15 mouse cellular contexts compared by ENCODE assay signal in the genomic region with DNA sequence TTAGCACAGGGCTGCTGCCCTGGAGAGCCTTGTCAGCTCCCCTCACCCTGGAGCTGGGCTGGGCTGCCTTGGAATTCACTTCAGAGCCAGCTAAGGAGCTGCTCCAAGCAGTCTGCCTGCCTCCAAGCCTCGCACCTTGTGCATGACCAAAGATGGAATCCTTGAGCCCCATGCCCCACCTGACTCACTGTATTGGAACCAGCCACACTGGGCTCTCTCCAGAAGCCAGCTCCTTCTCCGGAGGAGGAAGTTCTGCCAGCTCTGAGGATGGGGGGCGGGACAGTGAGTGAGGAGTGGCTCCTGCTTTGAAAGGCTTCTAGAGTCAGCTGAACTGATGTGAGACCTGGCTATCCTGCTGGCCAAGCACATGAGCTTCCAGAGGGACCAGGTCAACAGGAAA. TPM values are rescaled to one million over a fixed set of nuclear protein-coding genes. Genes with fewer than 3 reads are reported as not detected.
DNase-seq lines count a peak whose midpoint lies in the region; ATAC-seq and TF ChIP-seq lines count a peak whose summit lies in the region.
"Had no signal": no experiment of that assay in that cellular context is flagged by ENCODE, and none has a peak within 500 bp of the region (broad histone marks: within the 10 kb centered on the region; RNA-seq: fewer than 3 reads in every experiment).

No protein-coding gene starts in this region.

- no peak for TF ChIP-seq CTCF in gastrocnemius, adult 2 months (IDR thresholded peaks at IDR 0.05)

- peaks cover 3% of the 10 kb centered on the region; the same call in 1 of the 2 replicates for H3K27me3 ChIP-seq in midbrain, embryonic 10.5 days (ENCODE audit: low read depth, poor library complexity, severe bottlenecking)
- H3K27me3 ChIP-seq in midbrain, embryonic 13.5 days, result no peaks in the 10 kb centered on the region
- H3K27me3 ChIP-seq in lung, embryonic 15.5 days, result no peaks in the 10 kb centered on the region
- no peaks in the 10 kb centered on the region for H3K27me3 ChIP-seq in forebrain, embryonic 12.5 days
- H3K27me3 ChIP-seq: hindbrain, embryonic 15.5 days; limb, embryonic 12.5 days; megakaryocyte, embryonic 14.5 days had no signal

- no peak overlapping the region for H3K4me3 ChIP-seq in midbrain, embryonic 10.5 days
- no peak overlapping the region for H3K4me3 ChIP-seq in midbrain, embryonic 13.5 days (replicated peaks)
- no peak overlapping the region for H3K4me3 ChIP-seq in gastrocnemius, adult 2 months
- H3K4me3 ChIP-seq in lung, embryonic 15.5 days, result no peak overlapping the region
- no peak overlapping the region for H3K4me3 ChIP-seq in forebrain, embryonic 12.5 days (replicated peaks)
- H3K4me3 ChIP-seq: hindbrain, embryonic 15.5 days; limb, embryonic 12.5 days; megakaryocyte, embryonic 14.5 days had no signal

- no peak overlapping the region for H3K4me2 ChIP-seq in midbrain, embryonic 13.5 days (replicated peaks)
- H3K4me2 ChIP-seq in lung, embryonic 15.5 days, result no peak overlapping the region
- H3K4me2 ChIP-seq in forebrain, embryonic 12.5 days, result no peak overlapping the region
- H3K4me2 ChIP-seq: hindbrain, embryonic 15.5 days; limb, embryonic 12.5 days had no signal

- DNase-seq in midbrain, embryonic 10.5 days (ENCODE audit: low spot score), result no peak
- DNase-seq in gastrocnemius, adult 2 months, result peak; percentile 72
- DNase-seq in urinary bladder, postnatal 10 days (ENCODE audit: low spot score), result peak; percentile 41
- DNase-seq: adrenal gland, postnatal 25 days; cerebellum, adult 9-10 months; right cerebral cortex, adult 18-20 months had no signal

- H3K9ac ChIP-seq in midbrain, embryonic 13.5 days (replicated peaks), result no peak overlapping the region
- no peak overlapping the region for H3K9ac ChIP-seq in lung, embryonic 15.5 days
- no peak overlapping the region for H3K9ac ChIP-seq in forebrain, embryonic 12.5 days
- H3K9ac ChIP-seq: hindbrain, embryonic 15.5 days; limb, embryonic 12.5 days had no signal

- peak overlapping the region; percentile 5; the same call in 1 of the 2 replicates for H3K27ac ChIP-seq in midbrain, embryonic 10.5 days (replicated peaks)
- no peak overlapping the region for H3K27ac ChIP-seq in midbrain, embryonic 13.5 days
- H3K27ac ChIP-seq in gastrocnemius, adult 2 months, result peak overlapping the region; percentile 82
- H3K27ac ChIP-seq in lung, embryonic 15.5 days, result peak overlapping the region; percentile 68
- no peak overlapping the region for H3K27ac ChIP-seq in forebrain, embryonic 12.5 days
- H3K27ac ChIP-seq: hindbrain, embryonic 15.5 days; limb, embryonic 12.5 days had no signal

- WGBS in midbrain, embryonic 10.5 days, result 80% methylated on average over 3 of the region's 3 CpGs
- 86% methylated on average over 3 of the region's 3 CpGs for WGBS in midbrain, embryonic 13.5 days
- WGBS in lung, embryonic 15.5 days, result 62% methylated on average over 3 of the region's 3 CpGs
- 95% methylated on average over 3 of the region's 3 CpGs for WGBS in forebrain, embryonic 12.5 days

- peaks cover 39% of the 10 kb centered on the region for H3K4me1 ChIP-seq in midbrain, embryonic 10.5 days
- H3K4me1 ChIP-seq in midbrain, embryonic 13.5 days (replicated peaks), result peaks cover 34% of the 10 kb centered on the region
- H3K4me1 ChIP-seq in lung, embryonic 15.5 days, result peaks cover 40% of the 10 kb centered on the region
- H3K4me1 ChIP-seq in forebrain, embryonic 12.5 days, result peaks cover 27% of the 10 kb centered on the region

- no peaks in the 10 kb centered on the region for H3K9me3 ChIP-seq in midbrain, embryonic 10.5 days (replicated peaks)
- H3K9me3 ChIP-seq in midbrain, embryonic 13.5 days, result no peaks in the 10 kb centered on the region
- H3K9me3 ChIP-seq in lung, embryonic 15.5 days, result no peaks in the 10 kb centered on the region
- no peaks in the 10 kb centered on the region for H3K9me3 ChIP-seq in forebrain, embryonic 12.5 days
- H3K9me3 ChIP-seq: hindbrain, embryonic 15.5 days; limb, embryonic 12.5 days; megakaryocyte, embryonic 14.5 days had no signal

- intact Hi-C loops in gastrocnemius, adult 2 months (cut with DNase I), result no loop called here

- ATAC-seq in midbrain, embryonic 13.5 days, result no peak
- ATAC-seq in lung, embryonic 15.5 days (ENCODE audit: borderline replicate concordance, extremely low read depth, low FRiP score, low TSS enrichment), result no peak; the same call in 1 of the 2 replicates
- no peak for ATAC-seq in forebrain, embryonic 12.5 days (ENCODE audit: low FRiP score)
- ATAC-seq in granulocyte monocyte progenitor cell, adult 5-6 weeks (replicated peaks; ENCODE audit: poor library complexity, severe bottlenecking), result no peak
- no peak for ATAC-seq in activated CD4-positive, CD25-positive, alpha-beta regulatory T cell, adult 4 months

- H3K36me3 ChIP-seq in midbrain, embryonic 10.5 days, result peaks cover 27% of the 10 kb centered on the region
- no peaks in the 10 kb centered on the region; the same call in none of the 2 replicates for H3K36me3 ChIP-seq in midbrain, embryonic 13.5 days
- no peaks in the 10 kb centered on the region for H3K36me3 ChIP-seq in lung, embryonic 15.5 days
- H3K36me3 ChIP-seq in forebrain, embryonic 12.5 days (replicated peaks), result peaks cover 9% of the 10 kb centered on the region
- H3K36me3 ChIP-seq: hindbrain, embryonic 15.5 days had no signal

RNA-seq across cellular contexts. Expression of gene Manbal, which starts 6.3 kb away (rescaled TPM):
- 68.8 and 75.6 TPM in 2 replicates for polyA plus RNA-seq in midbrain, embryonic 10.5 days (2016; fragmentation: Nextera tagmentation; extraction: Ambion mirVana)
- polyA plus RNA-seq in midbrain, embryonic 13.5 days (2015; fragmentation: Nextera tagmentation; extraction: Ambion mirVana), result 88.1 and 91.0 TPM in 2 replicates
- total RNA-seq in gastrocnemius, adult 2 months (2021), result 10 to 100 TPM; 13.5 TPM
- polyA plus RNA-seq in lung, embryonic 15.5 days (2015; fragmentation: Nextera tagmentation; extraction: Ambion mirVana), result 83.9 and 89.4 TPM in 2 replicates
- 68.8 and 69.4 TPM in 2 replicates for polyA plus RNA-seq in forebrain, embryonic 12.5 days (2016; fragmentation: Nextera tagmentation; extraction: Ambion mirVana)
- 21.7 and 29.6 TPM in 2 replicates for total RNA-seq in granulocyte monocyte progenitor cell, adult 5-6 weeks (2014; fragmentation: Nextera tagmentation)
- 6.9 and 7.1 TPM in 2 replicates for total RNA-seq in granulocyte monocyte progenitor cell, adult 5-6 weeks (2017)
- polyA plus RNA-seq in activated CD4-positive, CD25-positive, alpha-beta regulatory T cell, adult 4 months (2017; shearing (Covaris generic)), result 10 to 100 TPM; 30.7 to 54.6 TPM

RNA-seq across cellular contexts. Expression of gene Ghrh, which starts 26.4 kb away (rescaled TPM):
- 0.42 and 1.1 TPM in 2 replicates for polyA plus RNA-seq in midbrain, embryonic 10.5 days (2016; fragmentation: Nextera tagmentation; extraction: Ambion mirVana)
- polyA plus RNA-seq in midbrain, embryonic 13.5 days (2015; fragmentation: Nextera tagmentation; extraction: Ambion mirVana), result 1.6 and 3.4 TPM in 2 replicates
- total RNA-seq in gastrocnemius, adult 2 months (2021), result not detected
- not detected in 2 replicates for polyA plus RNA-seq in lung, embryonic 15.5 days (2015; fragmentation: Nextera tagmentation; extraction: Ambion mirVana)
- polyA plus RNA-seq in forebrain, embryonic 12.5 days (2016; fragmentation: Nextera tagmentation; extraction: Ambion mirVana), result 1.00 and 2.2 TPM in 2 replicates
- total RNA-seq in granulocyte monocyte progenitor cell, adult 5-6 weeks (2014; fragmentation: Nextera tagmentation), result not detected in 2 replicates
- total RNA-seq in granulocyte monocyte progenitor cell, adult 5-6 weeks (2017), result not detected in 2 replicates
- polyA plus RNA-seq in activated CD4-positive, CD25-positive, alpha-beta regulatory T cell, adult 4 months (2017; shearing (Covaris generic)), result not detected
- total RNA-seq: adrenal gland, postnatal 25 days had no signal
- polyA plus RNA-seq: G1E; limb, embryonic 12.5 days had no signal

RNA-seq across cellular contexts. Expression of gene Src, which starts 44.6 kb away (rescaled TPM):
- polyA plus RNA-seq in midbrain, embryonic 10.5 days (2016; fragmentation: Nextera tagmentation; extraction: Ambion mirVana), result 16.1 and 19.3 TPM in 2 replicates
- 31.6 and 39.1 TPM in 2 replicates for polyA plus RNA-seq in midbrain, embryonic 13.5 days (2015; fragmentation: Nextera tagmentation; extraction: Ambion mirVana)
- 1 to 10 TPM; 2.2 to 2.8 TPM for total RNA-seq in gastrocnemius, adult 2 months (2021)
- 24.0 and 24.8 TPM in 2 replicates for polyA plus RNA-seq in lung, embryonic 15.5 days (2015; fragmentation: Nextera tagmentation; extraction: Ambion mirVana)
- polyA plus RNA-seq in forebrain, embryonic 12.5 days (2016; fragmentation: Nextera tagmentation; extraction: Ambion mirVana), result 35.1 and 38.0 TPM in 2 replicates
- total RNA-seq in granulocyte monocyte progenitor cell, adult 5-6 weeks (2014; fragmentation: Nextera tagmentation), result 0.49 and 0.90 TPM in 2 replicates
- 0.22 TPM in 1 of 2 replicates, not detected in the other for total RNA-seq in granulocyte monocyte progenitor cell, adult 5-6 weeks (2017)
- 1 to 10 TPM; 2.0 to 2.1 TPM for polyA plus RNA-seq in activated CD4-positive, CD25-positive, alpha-beta regulatory T cell, adult 4 months (2017; shearing (Covaris generic))

Comparison
In these comparisons a context has a peak if more than half of its experiments do, and no peak if none do; other contexts are left out.
1. H3K27ac ChIP-seq: peak in midbrain, embryonic 10.5 days (single experiment), gastrocnemius, adult 2 months (single experiment) and lung, embryonic 15.5 days (single experiment); none in midbrain, embryonic 13.5 days (single experiment) and forebrain, embryonic 12.5 days (single experiment).